Mouse (Mus musculus) gastrocnemius, postnatal 4 days (tissue): Measurements from ENCODE around the gene Dstyk. TPM values are rescaled to one million over a fixed set of nuclear protein-coding genes. Genes with fewer than 3 reads are reported as not detected.

Experiments
- DNase-seq, 2 experiments: peaks; one replicate each; pipeline ENCODE4 v3.0.0; 2021 to 2022; ENCODE audit warnings: low spot score in 2 of 2, mixed read lengths in 2 of 2
- total RNA-seq, 2 experiments: library from RNA; stranded (reverse); gene quantifications; 2 replicates each; pipeline ENCODE4 v1.2.3; 2021

Dstyk gene
- total RNA-seq, 2 experiments from 2014 or later = 20.9 to 22.0 TPM

DNA sequence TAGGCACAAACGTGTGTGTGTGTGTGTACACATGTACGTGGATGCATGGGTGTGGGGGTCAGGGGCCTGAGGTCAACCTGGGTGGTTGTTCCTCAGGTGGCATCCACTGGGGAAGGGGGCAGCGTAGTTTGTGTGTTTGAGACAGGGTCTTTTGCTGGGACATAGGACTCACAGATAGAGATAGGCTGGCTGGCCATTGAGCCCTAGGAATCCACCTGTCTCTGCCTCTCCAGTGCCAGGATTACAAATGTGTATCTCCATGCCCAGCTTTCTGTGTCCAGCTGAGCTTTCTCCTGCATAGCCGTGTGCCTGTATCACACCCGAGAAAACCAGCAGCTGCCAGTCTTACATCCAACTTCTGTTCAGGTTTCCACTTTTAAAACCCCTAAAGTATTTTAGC lies 92.4 kb downstream of the Dstyk start:
- DNase-seq = no peak

DNA sequence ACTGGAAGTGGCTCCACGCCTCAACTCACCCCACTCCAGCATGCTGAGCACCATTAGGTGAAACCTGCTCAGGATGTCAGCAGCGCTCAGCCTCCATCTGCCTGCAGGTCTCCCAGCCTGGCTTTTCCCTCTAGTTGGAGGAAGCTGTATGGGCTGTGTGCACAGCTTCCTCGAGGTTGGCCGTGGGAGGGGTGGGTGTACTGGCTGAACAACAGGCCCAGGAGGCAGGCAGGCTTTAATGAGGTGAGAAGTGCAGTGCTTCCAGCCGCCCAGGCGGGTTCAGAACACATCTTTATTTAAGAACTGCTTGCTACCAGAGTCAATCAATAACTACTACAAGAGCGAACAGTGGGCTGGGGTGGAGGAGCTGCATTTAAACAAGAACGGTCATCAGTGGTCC lies 94.2 kb downstream of the Dstyk start:
- no peak for DNase-seq

DNA sequence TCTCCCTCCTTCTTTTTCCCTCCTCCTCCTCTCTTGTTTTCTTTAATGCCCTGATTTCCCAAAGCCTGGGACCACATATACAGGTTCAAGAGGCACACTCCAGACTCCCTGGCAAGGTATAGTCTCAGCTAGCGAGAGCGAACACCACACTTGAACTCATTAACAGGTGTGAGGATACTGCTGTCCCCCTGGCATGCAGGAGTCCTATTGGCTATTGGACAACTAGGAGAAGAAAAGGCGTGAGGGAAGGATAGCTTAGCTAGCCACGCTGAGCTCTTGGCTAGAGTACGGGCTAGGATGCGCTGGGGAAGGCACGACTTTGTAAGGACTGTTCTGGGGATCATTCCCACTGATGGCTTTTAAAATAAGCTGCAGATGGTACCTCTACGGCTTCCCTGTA lies 94.8 kb downstream of the Dstyk start:
- no peak for DNase-seq

DNA sequence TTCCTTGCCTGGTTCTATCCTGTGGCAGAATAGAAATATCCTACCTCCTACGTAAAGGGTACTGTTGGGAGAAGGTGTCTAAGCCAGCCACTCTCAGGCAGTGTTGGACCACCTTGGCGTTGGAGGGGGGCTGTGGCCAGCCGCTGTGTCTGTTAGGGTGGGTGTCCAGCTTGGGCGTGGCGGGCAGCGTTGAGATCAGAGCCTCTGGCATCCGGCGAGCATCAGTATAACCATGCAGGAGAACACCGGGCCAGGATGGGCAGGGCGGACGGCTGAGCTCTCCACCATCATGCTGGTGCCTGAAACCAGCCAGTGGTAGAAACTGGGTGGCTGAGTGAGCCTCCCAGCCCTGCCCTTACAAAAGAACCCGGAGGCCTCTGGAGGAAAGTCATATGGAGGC lies 98.0 kb downstream of the Dstyk start:
- no peak for DNase-seq

Other genes starting within 250 kb of the Dstyk start
- gene Lemd1, start 226.1 kb upstream of the Dstyk start, total RNA-seq = under 1 TPM; 0.62 to 0.64 TPM
- under 1 TPM; 0.49 to 0.57 TPM for gene AC124108.1, start 226.1 kb upstream of the Dstyk start, total RNA-seq
- not detected for gene Gm10188, start 187.8 kb upstream of the Dstyk start, total RNA-seq
- gene Klhdc8a, start 118.9 kb upstream of the Dstyk start, total RNA-seq = under 1 TPM; 0.49 to 0.98 TPM
- gene Nuak2, start 101.4 kb upstream of the Dstyk start, total RNA-seq = 1 to 10 TPM; 2.8 to 2.9 TPM
- 10 to 100 TPM; 27.0 to 29.6 TPM for gene Tmcc2, start 26.3 kb upstream of the Dstyk start, total RNA-seq
- 10 to 100 TPM; 24.8 to 25.0 TPM for gene Rbbp5, start 59.8 kb downstream of the Dstyk start, total RNA-seq
- 1 to 10 TPM; 1.7 to 2.3 TPM for gene Tmem81, start 88.7 kb downstream of the Dstyk start, total RNA-seq
- gene Cntn2, start 125.7 kb downstream of the Dstyk start, total RNA-seq = under 1 TPM; 0.12 to 0.18 TPM